Mouse (Mus musculus) ES-Bruce4 (cell line): ENCODE results near the gene Dnaja3. TPM values are rescaled to one million over a fixed set of nuclear protein-coding genes. Genes with fewer than 3 reads are reported as not detected.
A peak's percentile ranks its signal among the peaks of the same experiment; 100 is the strongest.

Experiments used
- H3K27ac ChIP-seq: 2 replicates; pipeline ENCODE4 v1.5.1; 2012; ENCODE audit warnings: low read length, inconsistent platforms; ENCODE audit not compliant: insufficient read depth
- H3K27me3 ChIP-seq: 2 replicates; pipeline ENCODE4 v1.6.1; 2012; ENCODE audit warnings: mild to moderate bottlenecking, low read length, inconsistent platforms; ENCODE audit not compliant: control insufficient read depth, poor library complexity, insufficient read depth, severe bottlenecking
- H3K36me3 ChIP-seq: 2 replicates; pipeline ENCODE4 v1.6.1; 2012; ENCODE audit warnings: inconsistent platforms, mild to moderate bottlenecking, low read length, moderate library complexity; ENCODE audit not compliant: control insufficient read depth, poor library complexity, insufficient read depth, severe bottlenecking
- H3K4me1 ChIP-seq: one replicate; pipeline ENCODE4 v1.8.1; 2011; ENCODE audit warnings: low read length; ENCODE audit not compliant: control insufficient read depth, insufficient read depth
- H3K4me3 ChIP-seq: 2 replicates; pipeline ENCODE4 v1.5.1; 2011; ENCODE audit warnings: low read depth, mild to moderate bottlenecking, low read length
- H3K9ac ChIP-seq: 2 replicates; pipeline ENCODE4 v1.6.1; 2012; ENCODE audit warnings: low read depth, mild to moderate bottlenecking, inconsistent platforms; ENCODE audit not compliant: poor library complexity, severe bottlenecking
- H3K9me3 ChIP-seq: replicated peaks from 2 replicates; pipeline ENCODE4 v1.6.1; 2012; ENCODE audit warnings: mild to moderate bottlenecking, low read length, inconsistent platforms; ENCODE audit not compliant: control insufficient read depth, poor library complexity, insufficient read depth, severe bottlenecking
- CTCF ChIP-seq: IDR thresholded peaks from one replicate; pipeline ENCODE4 v1.8.1; 2011; ENCODE audit warnings: low read depth, low read length
- EP300 ChIP-seq: IDR thresholded peaks from 2 replicates; pipeline ENCODE4 v1.6.1; 2011; ENCODE audit warnings: low read depth, low read length; ENCODE audit not compliant: insufficient read depth
- POLR2A ChIP-seq: IDR thresholded peaks from one replicate; pipeline ENCODE4 v1.8.1; 2011; ENCODE audit warnings: low read length; ENCODE audit not compliant: insufficient read depth
- polyA plus RNA-seq: library from polyadenylated mRNA; stranded (reverse); fragments of >200 nt; gene quantifications from 2 replicates; pipeline ENCODE4 v1.2.4, GENCODE M21; 2011; ENCODE audit warnings: low read depth; ENCODE audit not compliant: missing spikeins, insufficient read depth, insufficient read length

The Dnaja3 gene
- polyA plus RNA-seq, 1 experiment = 55.9 TPM

DNA sequence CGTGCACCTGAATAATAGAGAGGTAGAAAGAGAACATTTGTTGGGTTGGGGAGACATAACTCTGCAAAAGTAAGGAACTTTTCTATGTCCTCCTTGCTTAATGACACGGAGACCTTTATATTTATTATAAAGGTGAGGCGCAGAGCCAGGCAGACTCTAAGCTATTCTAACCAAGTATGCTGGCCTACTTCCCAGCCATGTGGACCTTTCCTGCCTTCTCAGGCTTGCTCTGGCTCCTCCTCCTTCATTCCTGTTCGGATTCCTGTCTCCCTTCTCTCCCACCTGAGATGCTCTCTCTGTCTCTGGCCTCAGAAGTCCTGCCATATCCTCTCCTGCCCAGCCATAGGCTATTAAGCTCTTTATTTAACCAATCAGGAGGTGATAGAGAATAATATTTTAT, 85.5 kb downstream of the Dnaja3 start:
- Histone ChIP-seq H3K9me3 (no peaks in the 10 kb centered on the region), H3K36me3 (no peaks in the 10 kb centered on the region), H3K9ac (no peak overlapping the region), H3K27ac (no peak overlapping the region), H3K4me3 (no peak overlapping the region), H3K4me1 (no peaks in the 10 kb centered on the region), H3K27me3 (no peaks in the 10 kb centered on the region)
- TF ChIP-seq EP300 = no peak
- no peak for TF ChIP-seq POLR2A
- TF ChIP-seq CTCF = no peak

DNA sequence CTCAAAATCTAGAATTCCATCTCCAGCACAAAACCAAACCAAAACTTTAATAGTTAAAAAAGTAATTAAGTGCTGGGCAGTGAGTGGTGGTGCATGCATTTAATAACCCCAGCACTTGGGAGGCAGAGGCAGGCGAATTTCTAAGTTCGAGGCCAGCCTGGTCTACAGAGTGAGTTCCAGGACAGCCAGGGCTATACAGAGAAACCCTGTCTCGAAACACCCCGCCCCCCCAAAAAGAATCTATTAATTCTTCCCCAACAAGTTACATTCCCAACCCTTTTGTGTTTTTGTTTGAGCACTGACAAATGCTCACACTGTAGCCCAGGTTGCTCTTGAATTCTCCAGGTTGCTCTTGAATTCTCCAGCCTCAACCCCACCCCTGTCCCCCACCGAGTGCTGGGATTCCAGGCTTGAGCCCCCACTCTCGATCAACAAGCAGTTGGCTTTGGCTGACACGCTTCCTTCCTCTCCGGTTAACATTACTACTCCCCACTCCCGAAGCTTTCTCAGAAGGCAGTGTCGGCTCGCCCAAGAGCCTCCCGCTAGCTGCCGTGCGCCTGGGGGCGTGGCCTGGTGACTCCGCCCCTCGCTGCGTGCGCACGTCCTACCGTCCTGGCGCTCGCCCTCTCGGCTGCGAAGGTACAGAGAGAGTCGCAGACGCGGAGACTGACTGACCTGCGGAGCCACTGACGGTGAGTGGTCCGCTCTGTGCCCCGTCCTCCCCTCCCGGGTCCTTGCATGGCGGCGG, 86.2 kb downstream of the Dnaja3 start, which contains the start of gene Hmox2:
Hmox2 (plus strand) TSS at position 582 of the 748 bp plus-strand sequence.
- H3K9ac ChIP-seq = peak within 1 kb of the TSS; percentile 58
- H3K36me3 ChIP-seq = no peaks in the 10 kb centered on the region
- H3K27me3 ChIP-seq = no peaks in the 10 kb centered on the region
- TF ChIP-seq CTCF (no peak), EP300 (no peak), POLR2A (peak; percentile 96)
- peak within 1 kb of the TSS; percentile 63 for H3K4me3 ChIP-seq
- H3K9me3 ChIP-seq = no peaks in the 10 kb centered on the region
- no peaks in the 10 kb centered on the region for H3K4me1 ChIP-seq
- H3K27ac ChIP-seq = no peak within 1 kb of the TSS

DNA sequence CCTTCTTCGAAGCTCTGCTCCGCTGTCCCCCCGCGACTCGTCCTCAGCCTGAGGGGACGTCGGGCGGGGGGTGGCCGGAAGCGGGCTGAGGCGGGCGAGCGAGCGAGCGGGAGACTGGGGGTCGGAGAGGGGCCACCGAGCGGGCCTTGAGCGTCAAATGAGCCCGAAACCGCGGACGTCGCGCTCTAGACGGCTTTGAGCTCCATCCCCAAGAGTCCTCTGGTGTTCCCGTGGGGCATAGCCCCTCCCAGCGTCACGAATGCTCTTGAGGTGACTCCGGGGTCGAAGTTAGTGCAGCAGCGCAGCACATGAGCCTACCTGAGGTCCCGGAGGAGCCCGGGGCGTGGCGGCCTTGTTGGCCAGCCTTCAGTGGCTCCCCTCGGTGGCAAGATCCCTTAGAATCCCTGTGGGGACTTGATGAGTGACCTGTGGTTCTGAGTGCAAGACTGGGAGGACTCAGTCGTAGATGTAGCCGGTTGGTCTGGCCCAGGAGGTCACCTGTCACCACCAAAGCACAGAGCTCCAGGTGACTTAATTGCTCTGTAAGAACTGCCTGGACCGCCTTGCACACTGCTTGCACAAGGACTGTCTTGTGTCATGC, 86.8 kb downstream of the Dnaja3 start:
- peak overlapping the region; percentile 63 for H3K4me3 ChIP-seq
- H3K4me1 ChIP-seq = no peaks in the 10 kb centered on the region
- TF ChIP-seq EP300 (no peak), POLR2A (no peak), CTCF (no peak)

DNA sequence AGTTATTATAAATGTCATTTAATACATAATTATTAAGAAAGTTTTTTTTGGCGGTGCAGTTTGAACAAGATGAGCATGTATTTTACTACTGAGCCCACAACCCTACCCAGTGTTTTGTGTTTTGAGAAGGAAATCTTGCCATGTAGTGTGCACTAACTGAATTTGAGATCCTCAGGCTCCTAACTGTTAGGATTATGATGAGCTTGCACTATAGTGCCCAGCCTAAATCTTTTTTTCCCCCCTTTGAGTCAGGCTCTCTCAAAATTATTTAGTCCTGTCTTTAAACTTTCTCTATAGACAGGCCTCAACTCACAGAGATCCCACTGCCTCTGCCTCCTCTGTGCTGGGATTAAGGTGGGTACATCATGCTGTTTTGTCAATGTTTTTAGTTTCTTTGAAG, 87.7 kb downstream of the Dnaja3 start:
- no peak overlapping the region for H3K27ac ChIP-seq
- H3K4me3 ChIP-seq = no peak overlapping the region
- H3K27me3 ChIP-seq = no peaks in the 10 kb centered on the region
- no peak overlapping the region for H3K9ac ChIP-seq
- H3K4me1 ChIP-seq = no peaks in the 10 kb centered on the region
- no peaks in the 10 kb centered on the region for H3K36me3 ChIP-seq
- TF ChIP-seq EP300 (no peak), POLR2A (no peak), CTCF (no peak)
- H3K9me3 ChIP-seq = no peaks in the 10 kb centered on the region

More for the DNA sequence above, 86.8 kb downstream of the Dnaja3 start:
- no peaks in the 10 kb centered on the region for H3K27me3 ChIP-seq
- no peaks in the 10 kb centered on the region for H3K36me3 ChIP-seq
- H3K9me3 ChIP-seq = no peaks in the 10 kb centered on the region
- H3K27ac ChIP-seq = no peak overlapping the region
- H3K9ac ChIP-seq = peak overlapping the region; percentile 58

DNA sequence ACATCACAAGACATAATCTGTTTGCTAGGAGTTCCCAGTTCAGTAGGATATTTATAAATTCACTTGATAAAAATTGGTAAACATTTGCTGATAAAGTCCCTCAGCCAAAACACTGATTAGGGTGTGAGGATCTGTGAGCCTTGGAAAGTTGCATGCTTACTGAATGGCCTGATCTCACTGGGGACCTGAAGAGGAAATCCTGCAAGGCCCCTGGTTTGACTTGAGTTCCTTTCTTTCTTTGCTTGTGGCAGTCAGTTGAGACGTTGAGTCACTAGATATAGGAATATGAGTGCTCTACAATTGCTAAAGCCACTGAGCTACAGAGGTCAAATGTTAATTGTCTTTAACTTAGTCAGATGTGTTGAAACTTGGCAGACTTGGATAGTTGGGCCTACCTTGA, 88.2 kb downstream of the Dnaja3 start:
- no peak overlapping the region for H3K27ac ChIP-seq
- no peak overlapping the region for H3K4me3 ChIP-seq
- TF ChIP-seq POLR2A (no peak), CTCF (no peak), EP300 (no peak)

DNA sequence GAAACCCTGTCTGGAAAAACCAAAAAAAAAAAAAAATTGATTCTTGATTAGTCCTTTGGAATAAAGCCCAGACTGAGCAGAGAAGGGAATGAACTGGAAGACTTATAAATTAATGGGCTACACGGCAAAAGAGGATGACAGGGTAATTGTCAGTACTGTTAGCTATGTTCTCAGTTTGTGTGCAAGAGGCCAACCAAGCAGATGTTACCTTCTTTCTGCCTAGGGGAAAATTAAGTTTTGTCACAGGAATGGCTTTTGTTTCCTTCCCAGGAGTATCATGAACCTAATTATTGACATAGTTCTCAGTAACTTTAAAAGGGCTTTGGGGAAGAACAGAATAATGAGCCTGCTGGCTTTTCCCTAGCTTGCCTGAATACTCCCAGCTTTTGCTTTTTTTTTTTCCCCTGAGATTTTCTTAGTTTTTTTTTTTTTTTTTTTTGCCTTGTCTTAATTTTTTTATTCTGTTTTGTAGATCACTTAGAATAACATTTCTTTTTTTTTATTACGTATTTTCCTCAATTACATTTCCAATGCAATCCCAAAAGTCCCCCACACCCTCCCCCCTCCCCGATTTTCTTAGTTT, 91.1 kb downstream of the Dnaja3 start:
- TF ChIP-seq EP300 (no peak), CTCF (no peak), POLR2A (no peak)
- no peaks in the 10 kb centered on the region for H3K9me3 ChIP-seq
- no peaks in the 10 kb centered on the region for H3K36me3 ChIP-seq
- H3K27me3 ChIP-seq = no peaks in the 10 kb centered on the region
- no peak overlapping the region for H3K27ac ChIP-seq
- no peak overlapping the region for H3K4me3 ChIP-seq
- H3K4me1 ChIP-seq = no peaks in the 10 kb centered on the region
- H3K9ac ChIP-seq = no peak overlapping the region

More for the DNA sequence above, 88.2 kb downstream of the Dnaja3 start:
- no peak overlapping the region for H3K9ac ChIP-seq
- no peaks in the 10 kb centered on the region for H3K27me3 ChIP-seq
- no peaks in the 10 kb centered on the region for H3K36me3 ChIP-seq
- no peaks in the 10 kb centered on the region for H3K4me1 ChIP-seq
- no peaks in the 10 kb centered on the region for H3K9me3 ChIP-seq
